Mouse (Mus musculus) layer of hippocampus, adult 2 months (tissue): ENCODE measurements around the gene Crb3. TPM values are rescaled to one million over a fixed set of nuclear protein-coding genes. Genes with fewer than 3 reads are reported as not detected.
A peak's percentile ranks its signal among the peaks of the same experiment; 100 is the strongest.

ENCODE experiments used
- DNase-seq, 2 experiments: peaks; one replicate each; pipeline ENCODE4 v3.0.0; 2022; ENCODE audit warnings: low spot score in 2 of 2
- H3K27ac ChIP-seq: fragments of 200-600 bp; 2 replicates; pipeline ENCODE4 v1.8.1; 2022
- H3K4me3 ChIP-seq: fragments of 200-600 bp; 2 replicates; pipeline ENCODE4 v1.8.1; 2022; ENCODE audit warnings: mild to moderate bottlenecking
- CTCF ChIP-seq: fragments of 200-600 bp; conservative IDR thresholded peaks from 2 replicates; pipeline ENCODE4 v1.8.1; 2022; ENCODE audit warnings: antibody characterized with exemption, mild to moderate bottlenecking, moderate library complexity
- long read RNA-seq, 2 experiments: library from polyadenylated mRNA; stranded (forward); transcript quantifications; one replicate each; pipeline ENCODE4 v2.0.0; 2021; ENCODE audit warnings: borderline mapping rate in 2 of 2
- total RNA-seq, 2 experiments: library from RNA; stranded (reverse); gene quantifications; 2 replicates each; pipeline ENCODE4 v1.2.3; 2021

Gene Crb3
- total RNA-seq = under 1 TPM in 1 of 2 experiments, not detected in 1; 0.64 TPM
- long read RNA-seq, experiment 1 = 0 reads
- long read RNA-seq, experiment 2 = 0 reads

- H3K4me3 ChIP-seq = peak within 1 kb of the TSS; percentile 85
- no peak for TF ChIP-seq CTCF
- peak within 1 kb of the TSS; percentile 97 for H3K27ac ChIP-seq
- peak in 1 of 2 experiments; percentile 34 for DNase-seq
These were observed at the start of gene Crb3 for GRCm38 (mm10) chr17:57058891-57059485. TSS of gene Crb3 (plus strand) at chr17:57059105.

GRCm38 (mm10) chr17:57010911-57011235 lies 48.0 kb upstream of the Crb3 start:
- no peak for TF ChIP-seq CTCF
- DNase-seq = no peak
- Histone ChIP-seq H3K4me3 (peak overlapping the region; percentile 73), H3K27ac (peak overlapping the region; percentile 97)

GRCm38 (mm10) chr17:57011236-57012141 lies 47.4 kb upstream of the Crb3 start, which contains the start of the genes Gtf2f1 and Gm17949:
TSS of gene Gtf2f1 (minus strand) at chr17:57011288.
TSS of gene Gm17949 (plus strand) at chr17:57011469.
- peak; percentile 93 to 94 for DNase-seq
- peak within 1 kb of the TSS; percentile 73 for H3K4me3 ChIP-seq
- peak; percentile 18; the same call in 1 of the 2 replicates for TF ChIP-seq CTCF
- peak within 1 kb of the TSS; percentile 97 for H3K27ac ChIP-seq

GRCm38 (mm10) chr17:57012245-57012795 lies 46.6 kb upstream of the Crb3 start:
- DNase-seq = no peak
- peak overlapping the region; percentile 73 for H3K4me3 ChIP-seq
- TF ChIP-seq CTCF = no peak
- H3K27ac ChIP-seq = peak overlapping the region; percentile 97

- no peak for DNase-seq
- Histone ChIP-seq H3K4me3 (no peak overlapping the region), H3K27ac (no peak overlapping the region)
- no peak for TF ChIP-seq CTCF
These were observed 39.2 kb upstream of the Crb3 start for GRCm38 (mm10) chr17:57019693-57020092.

- no peak overlapping the region for H3K27ac ChIP-seq
- H3K4me3 ChIP-seq = no peak overlapping the region
- DNase-seq = no peak
- TF ChIP-seq CTCF = no peak
These were observed 37.9 kb upstream of the Crb3 start for GRCm38 (mm10) chr17:57020960-57021359.

- H3K4me3 ChIP-seq = no peak overlapping the region
- H3K27ac ChIP-seq = no peak overlapping the region
- DNase-seq = no peak
- TF ChIP-seq CTCF = no peak
These were observed 31.4 kb upstream of the Crb3 start for GRCm38 (mm10) chr17:57027471-57027870.

GRCm38 (mm10) chr17:57029691-57030090 lies 29.2 kb upstream of the Crb3 start:
- no peak for TF ChIP-seq CTCF
- no peak for DNase-seq
- Histone ChIP-seq H3K4me3 (peak overlapping the region; percentile 73), H3K27ac (no peak overlapping the region)

- DNase-seq = peak in 1 of 2 experiments; percentile 50
- Histone ChIP-seq H3K27ac (peak within 1 kb of the TSS; percentile 92), H3K4me3 (peak within 1 kb of the TSS; percentile 73)
- TF ChIP-seq CTCF = no peak
These were observed 27.8 kb upstream of the Crb3 start, which contains the start of gene Khsrp for GRCm38 (mm10) chr17:57030931-57031660. TSS of gene Khsrp (minus strand) at chr17:57031522.

GRCm38 (mm10) chr17:57031661-57032420 lies 27.1 kb upstream of the Crb3 start:
- H3K27ac ChIP-seq = peak overlapping the region; percentile 91
- peak; percentile 98 to 100 for DNase-seq
- TF ChIP-seq CTCF = 0 out of 2 replicates have a peak, but pooled peaks have one; percentile 30
- H3K4me3 ChIP-seq = peak overlapping the region; percentile 60

- no peak for TF ChIP-seq CTCF
- Histone ChIP-seq H3K4me3 (no peak overlapping the region), H3K27ac (peak overlapping the region; percentile 91; the same call in 1 of the 2 replicates)
- no peak for DNase-seq
These were observed 26.1 kb upstream of the Crb3 start for GRCm38 (mm10) chr17:57032854-57033253.

GRCm38 (mm10) chr17:57038978-57039377 lies 19.9 kb upstream of the Crb3 start:
- Histone ChIP-seq H3K4me3 (no peak overlapping the region), H3K27ac (no peak overlapping the region)
- no peak for DNase-seq
- TF ChIP-seq CTCF = peak; percentile 52
